Mouse (Mus musculus) erythroblast, adult 5-6 weeks (primary cell): Measurements from ENCODE around the gene AA467197. TPM values are rescaled to one million over a fixed set of nuclear protein-coding genes. Genes with fewer than 3 reads are reported as not detected.
A peak's percentile ranks its signal among the peaks of the same experiment; 100 is the strongest.

ENCODE experiments used
- ATAC-seq: replicated peaks from 2 replicates; pipeline ENCODE4 v1.8.0; 2016; ENCODE audit warnings: moderate number of reproducible peaks, mild to moderate bottlenecking, moderate TSS enrichment, inconsistent platforms; ENCODE audit not compliant: poor library complexity, low FRiP score, severe bottlenecking
- total RNA-seq, 2 experiments: library from RNA; stranded (forward) in 1 of 2; stranded (reverse) in 1 of 2; fragments of 150-400 nt in 1 of 2; fragments of 200-764, 138-1000 nt in 1 of 2; gene quantifications; 2 replicates each; pipeline versions ENCODE4 v1.2.3 to v1.2.4; 2015 to 2017; ENCODE audit warnings: low replicate concordance in 2 of 2

AA467197 gene
- total RNA-seq (2015; ENCODE audit: low replicate concordance) (3.1 and 10.7 TPM in 2 replicates), total RNA-seq (2017; ENCODE audit: low replicate concordance) (5.6 and 7.5 TPM in 2 replicates)

- ATAC-seq, result no peak
Observed at GRCm38 (mm10) chr2:122636686-122637085, at the start of gene AA467197. TSS of gene AA467197 (plus strand) at chr2:122636986.

GRCm38 (mm10) chr2:122587861-122588519 lies 48.8 kb upstream of the AA467197 start:
- ATAC-seq, result no peak

GRCm38 (mm10) chr2:122590351-122590750 lies 46.4 kb upstream of the AA467197 start:
- ATAC-seq, result no peak

- no peak for ATAC-seq
Observed at GRCm38 (mm10) chr2:122591213-122591612, 45.6 kb upstream of the AA467197 start.

- ATAC-seq, result no peak
Observed at GRCm38 (mm10) chr2:122595461-122595860, 41.3 kb upstream of the AA467197 start.

GRCm38 (mm10) chr2:122599736-122600135 lies 37.0 kb upstream of the AA467197 start:
- no peak for ATAC-seq

- no peak for ATAC-seq
Observed at GRCm38 (mm10) chr2:122601354-122601753, 35.4 kb upstream of the AA467197 start.

GRCm38 (mm10) chr2:122605829-122606228 lies 31.0 kb upstream of the AA467197 start:
- no peak for ATAC-seq

GRCm38 (mm10) chr2:122608820-122609219 lies 28.0 kb upstream of the AA467197 start:
- no peak for ATAC-seq

- peak; percentile 95 for ATAC-seq
Observed at GRCm38 (mm10) chr2:122610746-122611653, 25.8 kb upstream of the AA467197 start, which contains the start of gene Gatm. TSS of gene Gatm (minus strand) at chr2:122611303.

GRCm38 (mm10) chr2:122611654-122611973 lies 25.2 kb upstream of the AA467197 start:
- no peak for ATAC-seq

GRCm38 (mm10) chr2:122616237-122616636 lies 20.5 kb upstream of the AA467197 start:
- no peak for ATAC-seq

GRCm38 (mm10) chr2:122617792-122618191 lies 19.0 kb upstream of the AA467197 start:
- ATAC-seq, result no peak

GRCm38 (mm10) chr2:122618719-122619118 lies 18.1 kb upstream of the AA467197 start:
- ATAC-seq, result no peak

- no peak for ATAC-seq
Observed at GRCm38 (mm10) chr2:122621337-122622110, 15.3 kb upstream of the AA467197 start.

GRCm38 (mm10) chr2:122625930-122626329 lies 10.9 kb upstream of the AA467197 start:
- no peak for ATAC-seq

GRCm38 (mm10) chr2:122628976-122629375 lies 7.8 kb upstream of the AA467197 start:
- peak; percentile 78 for ATAC-seq

- ATAC-seq, result no peak
Observed at GRCm38 (mm10) chr2:122629871-122630270, 6.9 kb upstream of the AA467197 start.

- ATAC-seq, result peak; percentile 94
Observed at GRCm38 (mm10) chr2:122630465-122631225, 6.1 kb upstream of the AA467197 start.
